ENCODE assay signal across 8 mouse cellular contexts in genomic region chr17:30737797-30738196, GRCm38 (mm10).
DNase-seq lines count a peak whose midpoint lies in the region; ATAC-seq and TF ChIP-seq lines count a peak whose summit lies in the region.

No protein-coding gene starts in this region.

- no peak overlapping the region for H3K27ac ChIP-seq in midbrain, embryonic 14.5 days (replicated peaks; ENCODE audit: low read depth, low read length)
- no peak overlapping the region for H3K27ac ChIP-seq in midbrain, embryonic 13.5 days
- H3K27ac ChIP-seq in liver, postnatal 0 days (ENCODE audit: low read depth): no peak overlapping the region

- no peak overlapping the region for H3K9ac ChIP-seq in midbrain, embryonic 14.5 days (replicated peaks; ENCODE audit: low read length)
- no peak overlapping the region for H3K9ac ChIP-seq in midbrain, embryonic 13.5 days (replicated peaks)
- H3K9ac ChIP-seq in liver, postnatal 0 days (replicated peaks): no peak overlapping the region

- H3K4me1 ChIP-seq in midbrain, embryonic 14.5 days (ENCODE audit: control insufficient read depth, insufficient read depth, low read length): no peaks in the 10 kb centered on the region
- no peaks in the 10 kb centered on the region; the same call in 1 of the 2 replicates for H3K4me1 ChIP-seq in midbrain, embryonic 13.5 days (replicated peaks)
- no peaks in the 10 kb centered on the region for H3K4me1 ChIP-seq in liver, postnatal 0 days (ENCODE audit: insufficient read depth)

- WGBS in midbrain, embryonic 14.5 days: 49% methylated on average over 6 of the region's 6 CpGs
- WGBS in midbrain, embryonic 13.5 days: 43% methylated on average over 6 of the region's 6 CpGs
- WGBS in liver, postnatal 0 days (ENCODE audit: insufficient replicate concordance): 37% methylated on average over 6 of the region's 6 CpGs

- no peak for ATAC-seq in midbrain, embryonic 14.5 days (ENCODE audit: low FRiP score, low TSS enrichment)
- ATAC-seq in midbrain, embryonic 13.5 days: no peak
- no peak for ATAC-seq in liver, postnatal 0 days

- DNase-seq in gastrocnemius, postnatal 10 days: peak; percentile 57
- DNase-seq in gastrocnemius, postnatal 4 days (ENCODE audit: low spot score in 2 of 2): no peak
- DNase-seq in midbrain, embryonic 14.5 days: peak; percentile 37
- peak; percentile 20 for DNase-seq in T-cell, adult 2 months (ENCODE audit: low spot score)
- peak; percentile 76 to 84 for DNase-seq in cerebellum, postnatal 14 days
- DNase-seq in liver, postnatal 0 days: peak; percentile 37
- peak; percentile 82 for DNase-seq in thymus, postnatal 4 days

- TF ChIP-seq EP300 in liver, postnatal 0 days (IDR thresholded peaks at IDR 0.05; ENCODE audit: low read depth): no peak

- peak; percentile 54 for TF ChIP-seq CTCF in liver, postnatal 0 days (IDR thresholded peaks at IDR 0.05; ENCODE audit: low read depth)

- no peaks in the 10 kb centered on the region for H3K27me3 ChIP-seq in midbrain, embryonic 14.5 days (ENCODE audit: control insufficient read depth, insufficient read depth, low read length)
- no peaks in the 10 kb centered on the region for H3K27me3 ChIP-seq in midbrain, embryonic 13.5 days
- no peaks in the 10 kb centered on the region for H3K27me3 ChIP-seq in liver, postnatal 0 days (ENCODE audit: insufficient read depth, low read length)

- H3K4me2 ChIP-seq in midbrain, embryonic 14.5 days (ENCODE audit: low read length): no peak overlapping the region
- no peak overlapping the region for H3K4me2 ChIP-seq in midbrain, embryonic 13.5 days (replicated peaks)
- no peak overlapping the region for H3K4me2 ChIP-seq in liver, postnatal 0 days (ENCODE audit: low read depth, low read length)

- no peaks in the 10 kb centered on the region for H3K9me3 ChIP-seq in midbrain, embryonic 14.5 days (ENCODE audit: control insufficient read depth, low read length)
- 0 out of 2 replicates have a peak, but pooled peaks cover 4% of the 10 kb centered on the region for H3K9me3 ChIP-seq in midbrain, embryonic 13.5 days
- H3K9me3 ChIP-seq in liver, postnatal 0 days (ENCODE audit: low read length): 0 out of 2 replicates have a peak, but pooled peaks cover 2% of the 10 kb centered on the region

- H3K4me3 ChIP-seq in midbrain, embryonic 14.5 days (replicated peaks; ENCODE audit: low read depth, low read length): no peak overlapping the region
- no peak overlapping the region for H3K4me3 ChIP-seq in midbrain, embryonic 13.5 days (replicated peaks)
- H3K4me3 ChIP-seq in liver, postnatal 0 days (ENCODE audit: low read depth, low read length): no peak overlapping the region

- H3K36me3 ChIP-seq in midbrain, embryonic 14.5 days (ENCODE audit: control insufficient read depth, insufficient read depth, low read length): no peaks in the 10 kb centered on the region
- no peaks in the 10 kb centered on the region for H3K36me3 ChIP-seq in midbrain, embryonic 13.5 days
- H3K36me3 ChIP-seq in liver, postnatal 0 days (replicated peaks; ENCODE audit: insufficient read depth, low read length): no peaks in the 10 kb centered on the region

Comparison
In these comparisons a context has a peak if more than half of its experiments do, and no peak if none do; other contexts are left out.
1. DNase-seq: peak in gastrocnemius, postnatal 10 days (single experiment), midbrain, embryonic 14.5 days (single experiment), T-cell, adult 2 months (single experiment), cerebellum, postnatal 14 days (2 of 2), liver, postnatal 0 days (single experiment) and thymus, postnatal 4 days (single experiment); none in gastrocnemius, postnatal 4 days (0 of 2).